Mouse (Mus musculus) kidney, adult 2 months (tissue): ENCODE results near the gene Hey2.

ENCODE experiments used
- CTCF ChIP-seq: fragments of 200-500 bp; conservative IDR thresholded peaks from 2 replicates; pipeline ENCODE4 v1.5.1; 2011; ENCODE audit warnings: low read depth, mild to moderate bottlenecking, control low read depth, low read length, moderate library complexity, mixed read lengths; ENCODE audit not compliant: insufficient read depth, insufficient read length
- POLR2A ChIP-seq: fragments of 200-500 bp; IDR thresholded peaks from one replicate; pipeline ENCODE4 v1.6.1; 2011; ENCODE audit warnings: low read depth, low read length, control low read depth

GRCm38 (mm10) chr10:30838188-30838587 is 4.4 kb downstream of the Hey2 start:
- TF ChIP-seq POLR2A (no peak), CTCF (no peak)
